Mouse (Mus musculus) spleen, adult 2 months (tissue): ENCODE results near the gene Hist1h2bb.

Experiments
- CTCF ChIP-seq: fragments of 200-500 bp; IDR thresholded peaks from 2 replicates; pipeline ENCODE4 v1.5.1; 2011; ENCODE audit warnings: mild to moderate bottlenecking, inconsistent platforms; ENCODE audit not compliant: insufficient read depth, insufficient read length, insufficient replicate concordance; ENCODE audit errors: extremely low read depth
- POLR2A ChIP-seq: fragments of 200-500 bp; IDR thresholded peaks from 2 replicates; pipeline ENCODE4 v1.6.1; 2011; ENCODE audit warnings: low read depth, low read length, inconsistent platforms

DNA sequence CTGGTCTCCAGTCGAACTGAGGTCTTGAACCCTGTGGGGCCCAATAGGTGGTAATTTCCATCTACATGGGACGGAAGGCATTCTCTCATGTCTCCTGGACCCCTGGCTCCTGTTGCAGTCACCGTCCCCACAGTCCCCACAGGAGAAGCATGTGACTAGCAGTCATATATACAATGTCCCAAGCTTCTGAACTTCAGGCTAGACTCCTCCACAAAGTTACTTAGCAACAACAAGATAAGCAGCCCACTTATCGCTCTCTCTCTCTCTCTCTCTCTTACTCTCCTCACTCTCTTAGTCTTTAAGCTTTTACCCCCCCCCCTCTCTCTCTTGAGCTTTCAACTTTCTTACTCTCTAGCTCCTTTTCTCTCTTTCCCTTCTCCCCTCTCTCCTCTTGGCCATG lies 22.3 kb upstream of the Hist1h2bb start:
- TF ChIP-seq CTCF, result no peak
- no peak for TF ChIP-seq POLR2A
